Mouse (Mus musculus) mesoderm, embryonic 11.5 days (tissue): Measurements from ENCODE around the gene Emc3.

Source experiments
- DNase-seq: peaks from one replicate; pipeline ENCODE4 v3.0.0-alpha.2; 2012; ENCODE audit warnings: low read depth, low spot score

Emc3 gene

DNA sequence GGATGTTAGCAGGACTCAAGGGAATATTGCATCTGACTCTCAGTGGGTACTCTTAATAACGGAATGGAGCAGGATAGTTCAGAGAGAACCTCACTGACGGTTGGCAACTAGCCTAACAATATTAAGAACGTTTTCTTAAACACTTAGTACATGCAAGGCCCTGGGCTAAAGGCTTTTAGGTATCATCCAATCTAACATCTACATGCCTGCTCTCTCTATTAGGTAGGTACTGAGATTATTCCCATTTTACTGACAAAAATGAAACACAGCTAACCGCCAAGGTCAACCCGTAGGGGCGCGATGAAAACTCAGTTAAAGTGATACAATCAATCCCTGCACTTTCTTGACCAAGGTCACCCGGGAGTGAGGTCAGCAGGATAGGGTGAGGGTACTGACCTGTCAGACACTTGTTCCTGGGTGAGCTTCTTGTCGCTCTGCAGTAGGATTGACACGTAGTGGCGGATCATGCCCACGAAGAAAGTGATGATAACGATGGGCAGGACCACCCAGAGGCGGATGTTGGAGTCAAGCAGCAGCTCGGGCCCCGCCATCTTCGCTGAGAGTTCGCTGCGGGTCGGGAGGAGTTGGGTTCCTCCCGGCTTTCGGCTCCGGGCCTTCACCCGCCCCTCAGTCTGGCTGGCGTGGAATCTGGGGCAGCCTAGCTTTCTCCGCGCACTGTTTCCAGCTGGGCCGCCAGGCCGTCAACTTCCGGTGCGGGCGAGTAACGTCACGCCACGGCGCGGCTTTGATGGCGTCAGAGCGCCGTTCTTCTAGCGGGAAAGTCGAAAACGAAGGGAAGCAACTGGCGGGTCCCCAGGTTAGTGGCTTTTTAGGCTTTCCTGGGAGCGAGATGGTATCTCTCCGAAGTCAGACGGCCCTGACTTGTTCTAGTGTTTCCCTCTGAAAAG lies at the start of gene Emc3, which contains the start of gene Fancd2:
Emc3 (minus strand) TSS at position 721 of the 908 bp plus-strand sequence.
Fancd2 (plus strand) TSS at position 751 of the 908 bp plus-strand sequence.
- DNase-seq = peak; percentile 94

DNA sequence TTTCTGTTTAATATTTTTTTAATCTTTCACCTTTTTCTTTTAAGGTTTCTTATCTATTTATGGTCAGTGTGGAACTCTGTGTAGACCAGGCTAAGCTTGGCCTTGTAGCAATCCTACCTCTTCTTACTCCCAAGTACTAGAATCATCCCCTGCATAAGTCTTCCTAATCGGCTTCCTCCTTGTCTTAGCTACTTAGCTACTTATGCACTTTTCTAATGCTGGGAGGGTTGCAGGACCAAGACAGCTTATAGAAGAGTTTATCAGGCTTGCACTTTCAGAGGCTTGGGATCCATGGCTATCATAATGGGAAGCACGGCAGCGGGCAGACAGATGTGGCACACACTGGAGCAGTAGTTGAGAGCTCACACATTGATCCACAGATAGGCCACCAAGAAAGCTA lies 47.9 kb upstream of the Emc3 start:
- no peak for DNase-seq

DNA sequence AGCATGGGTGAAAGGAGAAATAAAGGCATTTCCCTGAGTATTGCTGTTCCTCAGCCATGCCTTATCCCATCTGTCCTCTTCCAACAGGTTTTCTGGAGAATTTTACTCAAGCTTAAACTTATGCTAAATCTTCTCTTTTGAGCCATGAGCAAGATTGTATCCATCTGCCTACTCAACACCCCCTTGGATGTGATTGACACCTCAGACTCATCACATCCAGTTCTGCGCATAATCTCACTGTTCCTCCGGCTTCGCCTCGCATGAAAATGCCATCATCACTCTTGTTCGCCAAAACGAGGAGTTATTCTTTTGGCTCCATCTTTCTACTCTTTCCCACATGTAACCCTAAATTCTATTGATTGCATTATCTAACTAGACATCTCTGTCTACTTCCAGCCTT lies 44.6 kb upstream of the Emc3 start:
- no peak for DNase-seq

DNA sequence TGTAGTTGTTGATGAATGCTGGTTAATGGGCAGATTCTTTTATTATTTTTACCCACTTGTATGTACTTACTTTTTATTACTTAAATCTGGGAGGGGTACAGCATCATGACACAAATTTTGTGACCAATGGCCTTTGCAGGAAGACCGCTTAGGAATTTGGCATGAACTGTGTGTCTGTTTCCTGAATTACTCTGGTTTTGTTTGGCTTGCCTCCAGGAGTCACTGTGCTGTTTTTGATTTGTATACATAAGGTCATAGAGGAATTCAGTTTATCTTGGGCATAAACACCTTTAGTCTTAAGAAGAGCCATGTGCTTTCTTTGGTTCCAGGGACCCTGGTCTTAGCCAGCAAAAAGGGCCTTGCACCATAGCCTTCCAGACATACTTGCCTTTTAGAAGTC lies 33.1 kb upstream of the Emc3 start:
- no peak for DNase-seq

DNA sequence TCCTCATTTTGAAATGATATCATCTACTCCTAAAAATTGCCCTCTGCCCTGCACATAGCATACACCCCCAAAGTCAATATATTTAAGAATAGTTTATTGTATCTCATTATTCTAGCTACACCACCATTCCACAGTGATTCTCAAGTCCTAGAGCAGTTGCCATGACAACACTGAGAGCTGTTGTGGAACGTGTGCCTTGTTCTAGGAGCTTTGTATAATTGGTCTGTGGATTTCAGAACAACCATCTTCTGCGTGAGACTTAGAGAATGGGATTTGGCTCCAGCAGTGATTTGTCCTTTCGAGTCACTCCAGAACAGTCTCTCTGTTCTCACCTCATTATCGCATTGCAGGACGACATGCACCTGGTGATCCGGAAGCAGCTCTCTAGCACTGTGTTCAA lies 28.3 kb upstream of the Emc3 start:
- DNase-seq = no peak

DNA sequence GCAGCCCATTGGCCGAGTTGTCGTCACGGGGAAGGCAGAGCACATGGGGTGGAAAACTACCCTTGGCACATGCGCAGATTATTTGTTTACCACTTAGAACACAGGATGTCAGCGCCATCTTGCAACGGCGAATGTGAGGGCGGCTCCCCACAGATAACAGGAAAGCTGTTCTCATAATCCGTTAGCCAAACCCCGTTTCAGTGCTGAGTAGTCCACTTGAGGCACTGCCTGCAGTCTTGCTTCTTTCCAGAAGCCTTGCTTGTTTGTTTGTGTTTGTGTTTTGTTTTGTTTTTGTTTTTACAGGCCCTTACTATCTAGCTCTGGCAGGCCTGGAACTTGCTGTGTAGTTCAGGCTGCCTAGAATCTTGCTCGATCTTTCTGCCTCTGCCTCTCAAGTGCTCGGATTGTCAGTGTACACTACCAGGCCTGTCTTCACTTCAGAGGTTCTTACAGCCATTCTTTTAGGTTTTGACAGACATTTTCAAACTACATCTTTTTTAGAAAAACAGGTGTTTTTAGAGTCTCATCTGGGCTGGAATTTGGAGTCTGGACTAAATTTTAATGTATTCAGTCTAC lies 12.5 kb upstream of the Emc3 start:
- DNase-seq = no peak

DNA sequence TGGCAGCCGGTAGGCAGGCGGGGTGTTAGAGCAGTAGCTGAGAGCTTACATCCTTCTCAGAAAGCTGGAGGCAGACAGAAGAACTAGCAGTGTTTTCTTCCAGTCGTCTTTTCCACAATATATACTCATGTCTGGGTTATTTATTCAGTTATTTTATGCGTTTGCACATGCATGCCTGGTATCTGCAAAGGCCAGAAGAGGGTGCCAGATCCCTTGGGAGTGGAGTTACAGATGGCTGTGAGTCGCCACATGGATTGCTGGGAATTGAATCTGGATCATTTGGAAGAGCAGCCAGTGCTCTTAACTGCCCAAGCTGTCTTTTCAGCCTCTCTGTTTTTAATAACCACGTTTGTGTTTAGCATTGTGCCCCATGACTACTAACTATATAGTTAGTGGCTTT lies 10.2 kb upstream of the Emc3 start:
- no peak for DNase-seq

DNA sequence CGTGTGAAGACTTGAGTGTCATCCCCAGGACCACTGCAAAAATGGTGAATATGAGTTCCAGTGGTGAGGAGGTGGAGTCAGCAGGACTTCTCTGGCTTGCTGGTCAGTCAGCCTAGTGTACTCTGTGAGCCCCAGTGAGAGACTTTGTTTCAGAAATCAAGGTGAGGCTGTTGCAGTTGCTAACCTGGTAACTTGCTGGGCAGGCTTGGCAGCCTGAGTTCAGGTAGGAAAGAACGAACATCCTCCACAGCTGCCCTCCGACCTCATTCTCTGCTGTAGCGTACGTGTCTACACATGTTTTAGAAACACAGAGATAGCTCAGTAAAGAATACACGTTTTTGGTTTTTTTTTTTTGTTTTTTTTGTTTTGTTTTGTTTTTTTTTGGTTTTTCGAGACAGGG lies 3.4 kb upstream of the Emc3 start:
- no peak for DNase-seq

DNA sequence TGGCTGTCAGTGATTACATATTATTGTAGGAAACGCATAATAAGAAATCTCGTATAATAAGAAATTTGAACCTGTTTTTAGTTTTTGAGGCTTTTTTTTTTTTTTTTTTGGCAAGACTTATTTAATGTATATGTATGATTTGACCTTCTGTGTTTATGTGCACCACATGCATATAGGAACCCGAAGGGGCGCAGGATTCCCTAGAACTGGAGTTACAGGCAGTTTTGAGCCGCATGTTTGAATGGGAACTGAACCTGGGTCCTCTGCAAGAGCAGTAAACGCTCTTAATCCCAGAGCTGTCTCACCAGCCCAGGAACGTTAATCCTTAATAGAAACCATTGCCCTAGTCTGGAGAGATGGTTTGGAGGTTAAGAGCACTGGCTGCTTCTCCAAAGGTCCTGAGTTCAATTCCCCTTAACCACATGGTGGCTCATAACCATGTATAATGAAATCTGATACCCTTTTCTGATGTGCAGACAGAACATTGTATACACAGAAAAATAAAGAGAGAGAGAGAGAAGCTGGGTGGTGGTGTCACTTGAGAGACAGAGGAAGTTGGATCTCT lies 470 bp upstream of the Emc3 start:
- no peak for DNase-seq

DNA sequence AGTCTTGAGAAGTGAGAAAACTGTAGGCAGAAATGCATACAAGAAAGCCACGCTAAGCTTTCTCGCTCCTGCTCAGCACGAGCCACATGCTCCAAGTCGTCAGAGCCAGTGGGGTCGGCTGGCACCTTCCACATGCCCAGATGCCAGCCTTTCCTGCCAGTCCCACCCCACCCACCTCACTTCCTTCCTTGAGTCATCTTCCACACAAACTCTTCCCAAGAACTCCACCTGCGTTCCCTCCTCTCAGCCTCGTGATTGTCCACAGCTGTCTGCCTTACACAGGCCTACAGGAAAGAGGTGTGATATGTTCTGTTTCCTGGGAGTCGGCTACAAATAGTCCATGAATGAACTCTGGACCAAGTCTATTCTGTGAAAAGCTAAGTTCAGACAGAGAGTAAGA lies 8.0 kb downstream of the Emc3 start:
- no peak for DNase-seq

DNA sequence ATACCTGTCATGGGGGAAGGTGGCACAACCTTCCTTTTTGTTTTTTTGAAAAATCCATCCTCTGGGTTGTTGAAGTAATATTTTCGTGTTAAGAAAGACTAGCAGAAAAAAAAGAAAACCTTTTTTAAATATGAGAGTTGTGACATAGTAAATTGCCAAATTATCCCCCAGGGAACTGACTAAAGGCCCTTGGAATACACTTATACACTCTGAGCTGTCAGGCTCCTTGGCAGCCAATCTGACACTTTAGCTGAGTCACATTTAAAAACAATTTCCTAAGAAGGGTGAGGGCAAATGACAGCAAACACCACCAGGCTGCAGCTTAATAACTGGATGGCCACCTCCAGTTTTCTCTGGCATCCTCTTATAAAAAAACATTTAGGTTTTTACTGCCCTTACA lies 9.1 kb downstream of the Emc3 start:
- no peak for DNase-seq

DNA sequence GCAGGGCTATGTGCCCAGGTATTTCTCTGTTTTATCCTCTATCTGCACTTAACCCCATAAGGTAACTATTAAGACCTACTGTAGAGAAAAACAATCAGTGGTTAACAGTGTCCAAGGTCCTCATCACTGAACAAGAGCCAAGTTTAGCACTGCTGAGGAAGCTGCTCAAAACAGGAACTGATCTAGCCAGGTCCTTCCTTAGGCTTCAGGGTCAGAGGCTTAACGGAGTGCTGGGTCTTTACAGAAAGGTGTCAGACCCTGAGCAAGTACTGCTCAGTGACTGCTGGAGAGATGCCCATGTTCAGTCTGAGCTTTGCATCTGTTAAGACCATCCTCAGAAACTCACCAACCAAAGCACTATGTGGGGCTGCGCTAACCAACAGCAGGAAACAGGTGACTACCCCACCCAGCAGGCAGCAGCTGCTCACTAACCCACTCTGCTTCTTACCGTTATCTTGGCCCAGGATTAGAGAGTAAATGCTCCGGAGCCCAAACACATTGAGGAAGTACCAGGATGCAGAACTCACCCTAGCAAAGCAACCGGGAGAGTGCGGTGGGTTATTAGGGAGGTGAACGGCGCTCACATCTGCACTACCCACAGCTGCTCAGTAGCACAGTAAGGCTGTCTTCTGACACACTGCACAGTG lies 13.9 kb downstream of the Emc3 start:
- no peak for DNase-seq

DNA sequence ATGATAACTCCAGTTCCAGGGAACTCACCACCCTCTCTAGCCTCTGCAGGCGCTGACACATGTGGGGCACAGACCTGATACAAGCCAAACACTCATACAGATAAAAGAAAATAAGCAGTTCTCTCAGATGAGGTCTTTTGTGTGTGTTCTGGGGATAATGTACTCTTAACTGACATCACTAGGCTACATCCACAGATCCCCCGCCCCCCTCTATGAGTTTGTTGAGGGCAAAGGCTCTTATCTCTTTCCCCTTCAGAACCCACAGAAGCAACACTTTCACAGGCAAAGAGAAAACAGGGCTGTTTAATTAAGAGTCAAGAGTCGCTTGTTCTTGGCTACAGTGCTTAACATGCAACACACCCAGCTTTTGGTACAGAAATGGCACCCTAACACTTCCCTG lies 16.9 kb downstream of the Emc3 start:
- DNase-seq = no peak

DNA sequence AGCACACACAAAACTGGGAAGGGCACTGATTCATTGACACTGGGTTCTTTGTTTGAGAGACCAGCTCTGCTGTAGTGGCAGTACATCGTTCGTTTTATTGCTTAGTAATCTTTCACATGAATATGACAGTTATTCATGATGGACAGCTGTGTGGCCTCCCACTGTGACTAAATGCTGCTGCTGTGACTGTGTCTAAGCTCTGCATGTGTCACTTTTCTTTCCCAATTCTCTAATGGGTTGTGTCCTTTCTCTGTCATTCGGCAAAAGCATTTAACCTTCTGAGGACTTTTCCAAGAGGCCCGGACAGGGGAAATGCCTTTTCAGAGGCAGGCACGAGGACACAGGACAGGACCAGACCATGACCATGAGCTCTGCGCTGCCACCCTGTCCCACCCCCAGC lies 17.5 kb downstream of the Emc3 start:
- no peak for DNase-seq

DNA sequence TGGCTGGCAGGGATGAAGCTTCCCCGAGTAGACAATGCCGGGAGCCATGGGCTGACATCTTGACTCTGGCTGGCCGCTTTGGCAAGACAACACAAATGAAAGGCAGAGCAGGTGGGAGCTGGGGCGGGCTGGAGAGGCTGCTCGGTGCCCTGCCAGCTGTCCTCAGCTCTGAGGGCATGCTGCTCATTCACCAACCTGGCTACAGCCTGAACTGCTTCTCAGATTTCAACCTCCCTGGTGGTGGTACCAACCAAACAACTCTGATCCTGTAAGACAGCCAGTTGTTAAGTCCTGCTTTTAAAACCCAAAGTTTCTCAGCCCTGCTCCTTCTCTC lies 22.5 kb downstream of the Emc3 start:
- no peak for DNase-seq

DNA sequence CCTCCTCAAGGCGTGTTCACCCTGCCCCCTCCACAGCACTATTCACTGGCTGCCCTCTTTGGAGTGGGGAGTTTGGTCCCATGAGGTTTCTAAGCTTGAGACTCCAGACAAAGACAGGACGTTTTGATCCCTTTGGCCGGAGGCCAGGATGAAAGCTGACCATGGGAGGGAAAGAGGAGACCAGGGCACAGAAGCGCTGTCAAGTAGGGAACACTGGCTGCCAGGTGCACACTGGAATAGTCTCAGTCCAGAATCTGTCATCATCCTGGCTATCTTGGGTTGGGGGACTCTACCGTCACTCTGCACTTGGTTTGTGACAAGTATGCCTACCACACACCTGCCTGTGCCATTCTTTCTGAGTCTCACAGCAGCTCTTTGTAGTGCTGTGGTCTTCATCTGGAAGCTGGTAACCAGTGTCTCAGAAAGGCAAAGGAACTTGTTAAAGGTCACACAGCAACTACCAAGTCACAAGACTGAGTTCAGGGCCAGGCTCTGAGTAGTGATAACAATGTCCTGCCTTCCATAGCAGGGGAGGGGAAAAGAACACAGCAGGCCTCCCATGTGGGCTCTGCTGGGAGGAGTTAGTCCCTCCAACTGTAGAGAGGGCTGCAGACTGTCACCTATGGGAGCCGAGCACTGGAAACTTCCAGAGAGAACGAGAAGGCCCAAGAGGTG lies 23.0 kb downstream of the Emc3 start:
- no peak for DNase-seq

DNA sequence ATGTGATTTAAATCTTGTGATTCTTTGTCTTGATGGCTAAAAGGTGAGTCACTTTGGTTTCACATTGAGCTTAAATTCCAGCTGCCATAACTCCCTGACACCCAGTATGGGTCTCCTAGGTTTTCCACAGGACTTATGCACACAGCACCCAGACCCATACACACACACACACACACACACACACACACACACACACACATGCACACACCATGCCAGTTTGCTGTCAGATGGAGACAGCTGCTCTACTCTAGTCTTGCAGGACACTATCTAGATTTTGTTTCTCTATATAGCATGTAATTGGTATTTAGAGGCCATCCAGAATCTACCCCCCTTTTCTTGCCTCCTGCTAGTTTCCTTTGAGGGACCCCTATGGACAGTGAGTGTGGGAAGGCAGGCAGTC lies 24.3 kb downstream of the Emc3 start:
- no peak for DNase-seq

DNA sequence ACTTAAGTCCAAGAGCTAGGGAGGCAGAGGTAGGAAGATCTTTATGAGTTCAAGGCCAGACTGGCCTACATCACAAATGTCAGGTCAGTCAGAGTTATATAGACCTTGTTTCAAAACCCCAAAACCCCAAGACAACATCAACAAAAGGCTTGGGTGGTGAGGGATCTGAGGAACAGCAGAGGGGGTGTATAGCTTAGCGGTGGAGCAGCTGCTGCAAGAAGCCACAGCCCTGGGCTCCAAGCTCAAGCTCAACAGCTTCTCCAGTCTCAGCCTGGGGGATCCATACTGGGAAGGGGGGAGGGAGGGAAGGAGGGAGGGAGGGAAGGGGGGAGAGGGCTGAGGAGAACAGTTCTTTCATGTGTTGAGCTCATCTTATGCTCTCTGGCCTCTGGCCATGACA lies 25.8 kb downstream of the Emc3 start:
- DNase-seq = no peak

DNA sequence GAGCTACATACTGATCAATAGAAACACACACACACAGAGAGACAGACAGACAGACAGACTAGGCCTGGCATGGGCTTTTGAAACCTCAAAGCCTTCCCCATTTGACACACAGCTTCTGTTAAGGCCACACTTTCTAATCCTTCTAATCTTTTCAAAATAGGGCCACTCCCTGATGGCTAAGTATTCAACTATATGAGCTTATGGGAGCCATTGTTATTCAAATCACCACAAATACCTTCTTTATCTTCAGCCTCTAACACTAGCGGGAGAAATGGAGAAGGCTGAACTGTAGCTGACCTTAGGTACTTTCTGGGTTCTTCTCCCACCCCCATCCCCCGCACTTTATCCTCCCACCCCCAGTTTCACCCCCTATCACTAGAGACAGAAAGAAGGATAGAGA lies 28.7 kb downstream of the Emc3 start:
- DNase-seq = no peak

DNA sequence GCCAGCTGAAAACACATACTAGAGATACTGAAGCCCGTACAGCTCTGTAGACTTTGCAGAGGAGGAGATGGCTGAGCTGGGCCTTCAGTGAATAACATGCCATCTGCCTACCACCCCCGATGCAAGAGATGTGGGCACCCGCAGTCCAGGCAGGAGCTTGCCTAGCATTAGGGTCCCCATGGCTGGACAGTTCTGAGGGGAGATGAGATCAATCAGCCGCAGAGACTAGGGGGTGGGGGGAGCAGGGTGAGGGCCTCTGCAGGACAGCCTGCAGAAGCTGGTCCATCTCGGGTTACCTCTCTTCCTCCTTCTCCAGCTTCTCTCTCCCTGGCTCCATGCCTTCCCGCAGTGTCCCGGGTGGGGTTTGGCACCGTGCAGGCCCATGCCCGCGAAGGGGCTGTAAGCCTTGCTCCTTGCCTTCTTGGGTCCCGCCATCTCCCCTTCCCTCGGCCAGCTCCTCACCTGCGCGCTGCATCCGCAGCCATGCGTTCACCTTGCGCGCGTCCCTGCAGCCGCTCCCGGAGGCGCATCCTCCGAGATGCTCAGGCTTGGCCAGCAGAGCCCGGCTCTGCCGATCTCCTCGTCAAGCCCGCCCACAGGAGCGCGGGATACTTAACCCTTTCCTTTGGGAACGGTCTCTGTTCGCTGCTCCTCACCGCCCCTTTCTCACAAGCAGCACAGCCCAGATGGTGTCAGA lies 29.9 kb downstream of the Emc3 start, which contains the start of gene Prrt3:
Prrt3 (minus strand) TSS at position 544 of the 697 bp plus-strand sequence.
- peak; percentile 54 for DNase-seq

DNA sequence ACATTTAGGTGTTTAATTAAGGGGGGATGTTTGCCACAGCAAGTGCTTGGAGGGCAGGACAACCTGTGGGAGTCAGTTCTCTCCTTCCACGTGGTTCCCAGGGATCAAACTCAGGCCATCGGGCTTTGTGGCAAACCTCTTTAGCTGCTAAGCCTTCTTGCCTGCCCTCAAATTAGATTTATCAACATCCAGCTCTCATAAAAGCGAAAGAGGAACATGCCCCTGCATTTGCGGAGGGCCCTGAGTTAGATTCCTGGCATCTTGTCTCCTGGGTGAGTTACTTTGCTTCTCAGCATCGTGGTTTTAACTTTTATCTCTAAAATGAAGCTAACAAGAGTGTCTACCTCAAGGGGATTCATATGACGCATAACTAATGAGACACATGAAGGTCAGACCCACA lies 32.1 kb downstream of the Emc3 start:
- DNase-seq = no peak
